Mouse (Mus musculus) hindlimb bud, embryonic 11.5 days (tissue): ENCODE results near the gene Fadd.
A peak's percentile ranks its signal among the peaks of the same experiment; 100 is the strongest.

Experiments used
- DNase-seq: peaks from one replicate; pipeline ENCODE4 v3.0.0-alpha.2; 2012; ENCODE audit warnings: low read depth, low spot score; ENCODE audit errors: extremely low spot score

Fadd gene

GRCm38 (mm10) chr7:144581559-144582283 is 542 bp downstream of the Fadd start:
- peak; percentile 53 for DNase-seq

DNA sequence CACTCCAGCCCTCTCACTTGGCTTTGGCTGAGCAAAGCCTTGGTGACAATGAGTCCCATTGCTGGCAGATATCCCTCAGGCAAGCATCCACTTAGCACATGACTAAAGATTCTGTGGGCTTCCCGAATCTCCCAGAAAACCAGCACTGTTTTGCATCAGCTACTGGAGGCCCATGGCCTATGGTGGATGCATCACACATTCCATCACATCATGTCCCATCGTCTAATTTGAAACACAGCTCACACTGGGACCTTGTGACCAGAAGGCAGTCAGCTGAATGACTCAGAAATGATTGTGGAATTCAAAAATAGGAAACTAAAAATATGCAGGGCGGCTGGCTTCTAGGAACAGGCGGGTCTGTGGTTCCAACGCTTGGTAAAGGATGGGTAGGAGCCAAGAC is 4.4 kb downstream of the Fadd start:
- no peak for DNase-seq

GRCm38 (mm10) chr7:144572234-144572633 is 10.0 kb downstream of the Fadd start:
- DNase-seq: no peak

DNA sequence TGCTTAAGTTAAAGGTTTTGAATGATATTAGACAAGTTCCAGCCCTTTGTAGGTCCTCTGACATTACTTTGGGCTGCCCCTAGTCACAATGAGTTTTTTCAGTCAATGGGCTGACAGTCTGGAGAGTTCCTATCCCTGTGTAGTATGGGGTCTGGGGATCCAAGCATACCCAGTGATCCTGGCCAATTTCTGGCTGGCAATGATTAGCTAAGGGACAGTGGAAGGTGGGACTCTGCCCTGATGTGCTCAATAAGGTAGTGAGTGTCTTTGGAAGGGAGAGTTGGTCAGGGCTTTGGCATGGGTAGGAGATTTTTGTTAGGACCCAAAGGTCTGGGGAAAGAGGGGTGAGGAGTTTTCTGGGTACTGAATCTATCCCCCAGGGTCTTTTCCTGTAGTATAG is 10.7 kb downstream of the Fadd start:
- DNase-seq: no peak

DNA sequence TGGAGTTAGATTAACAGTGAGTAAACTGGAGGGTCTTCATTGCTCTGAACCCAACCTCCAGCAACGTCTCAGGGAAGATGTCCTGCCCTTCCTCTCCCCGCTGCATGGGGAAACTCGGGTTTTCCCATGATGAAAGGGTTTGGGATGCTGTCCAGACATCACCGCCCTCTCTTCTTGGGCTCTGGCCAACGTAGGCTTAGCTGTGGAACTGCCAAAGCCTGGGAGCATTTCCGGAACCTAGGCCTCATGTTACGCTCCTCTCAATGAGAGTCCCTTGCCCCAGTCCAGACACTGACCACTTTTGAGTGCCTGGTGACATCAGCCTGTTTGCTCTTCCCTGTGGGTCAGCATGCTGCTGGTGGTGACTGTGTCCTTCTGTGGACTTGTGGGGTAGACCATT is 12.8 kb downstream of the Fadd start:
- no peak for DNase-seq

DNA sequence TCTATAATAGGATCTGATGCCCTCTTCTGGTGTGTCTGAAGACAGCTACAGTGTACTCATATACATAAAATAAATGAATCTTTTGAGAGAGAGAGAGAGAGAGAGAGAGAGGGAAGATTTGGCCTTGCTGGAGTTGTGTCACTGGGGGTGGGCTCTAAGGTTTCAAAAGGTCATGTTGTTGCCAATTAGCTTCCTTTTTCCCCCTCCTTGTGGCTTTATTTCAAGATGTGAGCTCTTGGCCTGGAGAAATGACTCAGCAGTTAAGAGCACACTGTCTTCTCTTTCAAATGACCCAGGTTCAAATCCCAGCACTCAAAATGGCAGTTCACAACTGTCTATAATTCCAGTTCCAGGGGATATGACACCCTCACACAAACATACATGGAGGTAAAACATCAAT is 14.2 kb downstream of the Fadd start:
- DNase-seq: no peak

GRCm38 (mm10) chr7:144566921-144567682 is 15.2 kb downstream of the Fadd start:
- no peak for DNase-seq

DNA sequence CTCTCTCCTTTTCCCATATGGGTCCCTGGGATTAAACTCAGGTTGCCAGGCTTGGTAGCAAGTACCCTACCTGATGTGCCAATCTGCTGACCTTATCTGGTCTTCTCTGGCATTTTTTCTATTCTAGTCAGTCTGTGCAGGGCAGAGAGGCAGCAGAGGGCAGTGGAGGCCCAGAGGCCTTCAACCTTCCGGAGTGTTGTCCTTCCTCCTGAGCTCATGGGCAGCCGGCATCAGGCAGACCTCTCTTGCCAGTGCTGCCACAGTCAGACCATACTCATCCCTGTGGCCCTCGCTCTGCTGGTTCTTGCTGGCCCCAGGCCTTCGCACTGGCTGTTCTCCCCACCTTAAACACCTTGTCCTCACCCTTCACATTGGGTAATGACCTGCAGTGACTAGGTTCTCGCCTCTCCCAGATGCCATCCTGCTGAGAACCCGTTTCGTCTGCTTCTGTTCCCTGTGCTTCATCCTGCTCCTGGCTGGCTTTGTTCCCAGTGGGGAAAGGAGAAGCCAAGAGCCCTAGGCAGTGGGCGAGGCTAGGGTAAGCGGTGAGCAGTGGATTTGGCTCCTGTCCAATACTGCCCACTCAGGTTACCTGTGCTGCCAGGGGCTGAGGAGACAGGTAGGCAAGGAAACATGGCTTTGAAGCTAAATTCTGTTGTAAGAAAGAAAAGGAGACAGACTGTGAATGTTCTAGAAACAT is 18.7 kb downstream of the Fadd start:
- no peak for DNase-seq

DNA sequence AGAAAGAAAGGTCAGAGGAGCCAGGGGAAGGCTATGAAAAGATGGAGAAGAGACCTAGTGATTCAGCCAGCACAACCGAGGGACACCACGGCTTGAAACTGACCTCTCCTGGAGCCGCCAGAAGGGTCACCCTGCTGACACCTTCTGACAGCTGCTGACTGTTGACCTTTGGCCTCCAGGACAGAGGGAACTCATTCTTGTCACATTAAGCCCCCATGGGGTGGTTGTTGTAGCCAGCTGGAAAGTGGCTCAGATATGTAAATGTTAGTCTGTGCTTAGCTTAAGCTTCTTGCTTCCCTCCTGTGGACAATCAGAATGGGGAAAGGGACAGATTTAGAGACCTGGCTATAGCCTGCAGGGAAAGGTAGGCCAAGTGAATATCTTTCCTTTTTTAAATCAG is 20.2 kb downstream of the Fadd start:
- no peak for DNase-seq

- DNase-seq: no peak
Observed at GRCm38 (mm10) chr7:144560594-144560993, 21.7 kb downstream of the Fadd start.

GRCm38 (mm10) chr7:144558552-144558951 is 23.7 kb downstream of the Fadd start:
- DNase-seq: no peak

DNA sequence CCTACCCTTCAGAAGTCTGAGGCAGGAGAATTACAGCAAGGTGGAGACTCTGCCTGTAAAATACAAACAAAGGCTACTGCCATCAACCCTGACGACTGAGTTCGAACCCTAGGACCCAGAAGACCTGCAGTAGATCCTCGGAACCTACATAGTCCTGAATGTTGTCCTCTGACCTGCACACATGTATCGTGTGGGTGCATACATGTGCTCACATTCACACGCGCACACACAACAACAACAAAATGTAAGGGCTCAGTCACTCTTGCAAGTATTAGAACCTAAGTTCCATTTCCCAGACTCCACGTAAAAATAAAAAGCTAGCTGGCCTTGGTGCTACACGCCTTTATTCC is 28.2 kb downstream of the Fadd start:
- no peak for DNase-seq

- DNase-seq: peak; percentile 66
Observed at GRCm38 (mm10) chr7:144553237-144554122, 28.8 kb downstream of the Fadd start, which contains the start of gene Ppfia1. Gene Ppfia1 (minus strand): TSS chr7:144553729.

DNA sequence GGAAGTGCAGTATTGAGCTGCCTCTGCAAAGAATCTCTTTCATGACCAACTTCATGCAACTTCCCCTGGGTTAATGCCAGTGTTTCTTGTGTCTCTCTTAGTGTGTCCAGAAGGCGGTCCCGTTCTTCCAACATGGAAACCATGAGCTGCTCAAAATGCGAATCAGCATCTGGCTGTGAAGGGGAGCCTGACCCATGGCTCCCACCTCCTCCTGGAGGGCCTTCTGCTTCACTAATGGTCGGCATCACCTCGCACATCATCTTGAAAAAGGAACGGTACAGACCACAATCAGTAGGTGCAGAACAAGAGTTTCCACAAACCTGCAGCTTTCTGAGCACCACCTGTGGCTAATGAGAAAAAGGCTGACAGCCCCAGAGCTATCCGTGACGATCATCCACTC is 30.0 kb downstream of the Fadd start:
- no peak for DNase-seq

DNA sequence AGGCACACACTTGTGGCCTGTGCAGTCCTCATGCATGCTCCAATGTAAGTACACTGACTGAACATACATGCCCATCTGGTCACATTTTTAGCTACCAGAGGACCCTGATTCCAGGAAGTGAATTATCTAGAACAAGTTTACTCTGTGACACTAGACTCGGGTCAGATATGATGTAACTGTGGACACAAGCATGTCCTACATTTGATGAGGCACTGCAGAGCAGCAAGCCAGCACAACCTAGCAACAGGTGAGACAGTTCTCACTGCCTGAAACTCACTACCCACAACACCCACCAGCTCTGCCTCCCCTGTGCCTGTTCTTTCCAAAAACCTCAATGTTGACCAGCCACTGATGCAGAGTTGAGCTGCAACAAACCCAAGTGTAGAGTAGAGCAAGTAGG is 31.5 kb downstream of the Fadd start:
- DNase-seq: no peak

DNA sequence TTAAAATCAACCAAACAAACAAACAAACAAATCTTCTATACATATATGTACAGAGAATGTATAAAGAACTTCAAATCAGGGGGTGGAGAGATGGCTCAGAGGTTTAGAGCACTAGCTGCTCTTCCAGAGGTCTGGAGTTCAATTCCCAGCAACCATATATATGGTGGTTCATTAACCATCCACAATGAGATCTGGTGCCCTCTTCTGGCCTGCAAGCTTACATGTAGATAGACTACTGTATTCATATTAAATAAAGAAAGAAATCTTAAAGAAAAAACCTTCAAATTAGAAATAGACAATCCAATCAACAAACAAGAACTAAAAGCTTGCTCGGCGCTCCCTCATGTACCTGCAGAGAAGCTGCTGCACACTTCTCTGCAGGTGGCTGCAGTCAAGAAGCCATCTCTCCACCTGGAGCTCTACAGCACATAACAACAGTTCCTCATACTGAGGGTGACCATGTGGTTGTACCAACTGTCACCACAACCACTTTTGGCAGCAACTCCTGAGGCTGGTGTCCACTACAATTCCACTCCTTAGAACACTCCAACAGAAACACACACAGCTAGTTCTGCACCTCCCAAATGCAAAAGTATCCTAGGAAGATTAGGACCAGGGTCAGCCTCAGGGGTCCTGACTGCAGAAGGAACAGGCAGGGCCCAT is 32.2 kb downstream of the Fadd start:
- no peak for DNase-seq

GRCm38 (mm10) chr7:144545231-144545630 is 37.0 kb downstream of the Fadd start:
- no peak for DNase-seq

DNA sequence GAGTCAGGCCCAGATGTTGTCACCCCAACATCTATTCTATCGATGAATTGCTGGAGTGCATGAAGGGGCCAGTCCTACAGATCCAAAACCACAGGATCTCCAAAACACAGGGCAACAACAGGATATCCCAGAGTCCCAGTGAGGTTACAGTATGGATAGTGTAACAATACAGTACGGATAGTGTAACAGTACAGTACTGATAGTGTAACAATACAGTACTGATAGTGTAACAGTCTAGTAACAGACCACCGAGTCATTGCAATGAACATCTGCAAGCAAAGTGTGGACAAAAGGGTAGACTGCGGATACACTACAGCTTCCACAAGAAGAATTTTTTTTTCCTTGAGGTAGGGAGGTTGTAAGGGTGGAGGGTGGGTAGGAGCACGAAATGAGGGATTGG is 40.9 kb downstream of the Fadd start:
- no peak for DNase-seq

- no peak for DNase-seq
Observed at GRCm38 (mm10) chr7:144539146-144539545, 43.1 kb downstream of the Fadd start.

DNA sequence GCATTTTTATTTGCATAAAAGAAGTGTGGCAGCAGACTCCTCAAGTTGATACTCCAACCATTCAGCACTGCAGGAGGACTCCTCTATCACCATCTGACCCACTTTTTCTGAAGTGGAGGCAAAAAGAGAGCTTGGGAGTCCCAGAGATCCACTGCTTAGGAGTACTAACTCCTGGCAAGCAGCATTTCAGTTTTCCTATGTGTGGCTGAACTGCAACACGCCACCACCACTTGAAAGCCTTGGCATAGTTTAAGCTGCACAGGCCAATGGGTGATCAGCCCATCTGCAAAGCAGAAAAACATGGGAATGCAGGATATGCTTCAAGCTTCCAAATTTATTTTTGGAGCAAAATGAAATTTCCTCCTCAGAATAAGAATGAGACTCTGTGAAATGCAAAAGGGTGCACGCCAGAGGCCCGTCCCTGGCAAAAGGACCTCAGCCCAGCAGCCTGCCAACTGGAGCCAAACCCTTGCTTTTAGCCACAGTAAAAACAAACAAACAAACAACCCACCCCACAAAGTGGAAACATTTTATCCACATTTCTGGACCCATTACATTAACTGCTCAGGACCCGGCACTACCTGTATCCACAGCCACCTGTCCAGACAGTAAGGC is 44.1 kb downstream of the Fadd start:
- DNase-seq: no peak
